Mouse (Mus musculus) C2C12 (cell line): ENCODE results near the gene Tff2.

Experiments
- CEBPB ChIP-seq: IDR thresholded peaks from one replicate; pipeline ENCODE4 v1.6.1; 2011; ENCODE audit warnings: low read depth, mild to moderate bottlenecking, control low read depth, moderate library complexity
- CTCF ChIP-seq: IDR thresholded peaks from one replicate; pipeline ENCODE4 v1.5.1; 2011; ENCODE audit not compliant: control insufficient read depth, insufficient read depth, insufficient read length
- MAX ChIP-seq: IDR thresholded peaks from one replicate; pipeline ENCODE4 v1.6.1; 2011; ENCODE audit warnings: mild to moderate bottlenecking, control low read depth
- USF1 ChIP-seq: IDR thresholded peaks from one replicate; pipeline ENCODE4 v1.6.1; 2011; ENCODE audit warnings: low read depth, mild to moderate bottlenecking, control low read depth, moderate library complexity

GRCm38 (mm10) chr17:31098788-31099187 lies 45.3 kb downstream of the Tff2 start:
- TF ChIP-seq CTCF (no peak), CEBPB (no peak), MAX (no peak), USF1 (no peak)
